In genomic region chr11:120729432-120730050, GRCm38 (mm10) we compare ENCODE assay signal across 8 mouse cellular contexts. TPM values are rescaled to one million over a fixed set of nuclear protein-coding genes. Genes with fewer than 3 reads are reported as not detected.
DNase-seq lines count a peak whose midpoint lies in the region; ATAC-seq and TF ChIP-seq lines count a peak whose summit lies in the region.
"Not testable (repeated sequence)": the region's sequence is repeated elsewhere in the genome, so short reads cannot be mapped to it uniquely, and the experiment has no call there.

No protein-coding gene starts in this region.

- ATAC-seq in embryonic facial prominence, embryonic 14.5 days (ENCODE audit: low read depth); heart, embryonic 13.5 days (ENCODE audit: extremely low read depth, insufficient number of reproducible peaks, low FRiP score, low TSS enrichment); intestine, postnatal 0 days; limb, embryonic 15.5 days (ENCODE audit: insufficient number of reproducible peaks, low FRiP score, low TSS enrichment, low read depth): not testable (repeated sequence)
- ATAC-seq in neural tube, embryonic 14.5 days (ENCODE audit: low read depth) = peak; percentile 45; the same call in 1 of the 2 replicates

- not testable (repeated sequence) for H3K27ac ChIP-seq in embryonic facial prominence, embryonic 14.5 days (replicated peaks; ENCODE audit: low read depth, low read length); heart, embryonic 13.5 days (replicated peaks); intestine, postnatal 0 days (ENCODE audit: low read depth, low read length); limb, embryonic 15.5 days; neural tube, embryonic 14.5 days (ENCODE audit: low read depth, low read length)

- not testable (repeated sequence) for H3K36me3 ChIP-seq in embryonic facial prominence, embryonic 14.5 days (ENCODE audit: control insufficient read depth, insufficient read depth, low read length); heart, embryonic 13.5 days; intestine, postnatal 0 days (ENCODE audit: control insufficient read depth, insufficient read depth); limb, embryonic 15.5 days; neural tube, embryonic 14.5 days (ENCODE audit: control insufficient read depth, insufficient read depth, low read length)

- WGBS in embryonic facial prominence, embryonic 14.5 days = 3% methylated on average over 17 of the region's 21 CpGs
- WGBS in heart, embryonic 13.5 days = 2% methylated on average over 18 of the region's 21 CpGs
- WGBS in intestine, postnatal 0 days = under 1% methylated on average over 17 of the region's 21 CpGs
- 2% methylated on average over 18 of the region's 21 CpGs for WGBS in limb, embryonic 15.5 days
- WGBS in neural tube, embryonic 14.5 days = 2% methylated on average over 17 of the region's 21 CpGs

- TF ChIP-seq CTCF in intestine, postnatal 0 days (IDR thresholded peaks at IDR 0.05; ENCODE audit: low read depth) = not testable (repeated sequence)

- H3K4me3 ChIP-seq in embryonic facial prominence, embryonic 14.5 days (ENCODE audit: low read depth, low read length); heart, embryonic 13.5 days; intestine, postnatal 0 days (ENCODE audit: low read depth, low read length); neural tube, embryonic 14.5 days (ENCODE audit: low read depth, low read length): not testable (repeated sequence)
- peak overlapping the region; percentile 15 for H3K4me3 ChIP-seq in limb, embryonic 15.5 days

- peaks cover 13% of the 10 kb centered on the region; the same call in 1 of the 2 replicates for H3K4me1 ChIP-seq in embryonic facial prominence, embryonic 14.5 days (ENCODE audit: control insufficient read depth, insufficient read depth, low read length)
- peaks cover 22% of the 10 kb centered on the region for H3K4me1 ChIP-seq in heart, embryonic 13.5 days
- not testable (repeated sequence) for H3K4me1 ChIP-seq in intestine, postnatal 0 days (replicated peaks; ENCODE audit: control insufficient read depth, insufficient read depth, low read length); neural tube, embryonic 14.5 days (ENCODE audit: control insufficient read depth, insufficient read depth, low read length)
- H3K4me1 ChIP-seq in limb, embryonic 15.5 days = peaks cover 39% of the 10 kb centered on the region

- not testable (repeated sequence) for H3K9me3 ChIP-seq in embryonic facial prominence, embryonic 14.5 days (ENCODE audit: control insufficient read depth, low read length); heart, embryonic 13.5 days; intestine, postnatal 0 days (ENCODE audit: control insufficient read depth); limb, embryonic 15.5 days; neural tube, embryonic 14.5 days (ENCODE audit: control insufficient read depth, low read length)

- H3K9ac ChIP-seq in embryonic facial prominence, embryonic 14.5 days (ENCODE audit: low read depth, low read length); intestine, postnatal 0 days (ENCODE audit: low read depth, low read length); limb, embryonic 15.5 days; neural tube, embryonic 14.5 days (replicated peaks; ENCODE audit: low read depth, low read length): not testable (repeated sequence)
- 0 out of 2 replicates have a peak overlapping the region, but pooled peaks have one; percentile 8 for H3K9ac ChIP-seq in heart, embryonic 13.5 days

- H3K27me3 ChIP-seq in embryonic facial prominence, embryonic 14.5 days (replicated peaks; ENCODE audit: control insufficient read depth, insufficient read depth, low read length); intestine, postnatal 0 days (replicated peaks; ENCODE audit: control insufficient read depth, insufficient read depth, low read length); limb, embryonic 15.5 days; neural tube, embryonic 14.5 days (ENCODE audit: control insufficient read depth, insufficient read depth, low read length): not testable (repeated sequence)
- peaks cover 50% of the 10 kb centered on the region for H3K27me3 ChIP-seq in heart, embryonic 13.5 days (replicated peaks)

- DNase-seq in adrenal gland, postnatal 14 days = peak; percentile 55
- DNase-seq in embryonic facial prominence, embryonic 14.5 days (ENCODE audit: low spot score) = peak; percentile 73
- peak; percentile 82 for DNase-seq in lung, postnatal 4 days
- DNase-seq in yolk sac, embryonic 10.5 days (ENCODE audit: low spot score) = peak; percentile 69

- H3K4me2 ChIP-seq in embryonic facial prominence, embryonic 14.5 days (ENCODE audit: low read depth, low read length) = peak overlapping the region; percentile 41
- H3K4me2 ChIP-seq in heart, embryonic 13.5 days = peak overlapping the region; percentile 41
- peak overlapping the region; percentile 35 for H3K4me2 ChIP-seq in intestine, postnatal 0 days (replicated peaks; ENCODE audit: low read depth)
- peak overlapping the region; percentile 41 for H3K4me2 ChIP-seq in limb, embryonic 15.5 days
- H3K4me2 ChIP-seq in neural tube, embryonic 14.5 days (ENCODE audit: low read depth, low read length) = 0 out of 2 replicates have a peak overlapping the region, but pooled peaks have one; percentile 11

RNA-seq across cellular contexts. Expression of gene Cbr2, which starts 2.4 kb away (rescaled TPM):
- total RNA-seq in adrenal gland, postnatal 14 days (2021) = 7.3 and 10.2 TPM in 2 replicates
- polyA plus RNA-seq in embryonic facial prominence, embryonic 14.5 days (2014; fragmentation: Nextera tagmentation; extraction: Ambion mirVana) = 58.3 and 113 TPM in 2 replicates
- polyA plus RNA-seq in heart, embryonic 13.5 days (2015; fragmentation: Nextera tagmentation; extraction: Ambion mirVana) = 2.1 and 3.8 TPM in 2 replicates
- 1.2 and 1.6 TPM in 2 replicates for polyA plus RNA-seq in intestine, postnatal 0 days (2015; fragmentation: Nextera tagmentation; extraction: Ambion mirVana)
- polyA plus RNA-seq in limb, embryonic 15.5 days (2015; fragmentation: Nextera tagmentation; extraction: Ambion mirVana) = 12.6 and 16.7 TPM in 2 replicates
- polyA plus RNA-seq in neural tube, embryonic 14.5 days (2014; fragmentation: Nextera tagmentation; extraction: Ambion mirVana) = 0.39 and 0.81 TPM in 2 replicates

RNA-seq across cellular contexts. Expression of gene Dcxr, which starts 2.5 kb away (rescaled TPM):
- 31.8 and 41.9 TPM in 2 replicates for total RNA-seq in adrenal gland, postnatal 14 days (2021)
- 23.5 and 27.0 TPM in 2 replicates for polyA plus RNA-seq in embryonic facial prominence, embryonic 14.5 days (2014; fragmentation: Nextera tagmentation; extraction: Ambion mirVana)
- polyA plus RNA-seq in heart, embryonic 13.5 days (2015; fragmentation: Nextera tagmentation; extraction: Ambion mirVana) = 7.5 and 7.6 TPM in 2 replicates
- polyA plus RNA-seq in intestine, postnatal 0 days (2015; fragmentation: Nextera tagmentation; extraction: Ambion mirVana) = 81.1 and 88.6 TPM in 2 replicates
- polyA plus RNA-seq in limb, embryonic 15.5 days (2015; fragmentation: Nextera tagmentation; extraction: Ambion mirVana) = 18.2 and 20.2 TPM in 2 replicates
- 10.2 and 10.5 TPM in 2 replicates for polyA plus RNA-seq in neural tube, embryonic 14.5 days (2014; fragmentation: Nextera tagmentation; extraction: Ambion mirVana)

RNA-seq across cellular contexts. Expression of gene Rac3, which starts 8.3 kb away (rescaled TPM):
- 3.2 and 5.3 TPM in 2 replicates for total RNA-seq in adrenal gland, postnatal 14 days (2021)
- 16.5 and 16.6 TPM in 2 replicates for polyA plus RNA-seq in embryonic facial prominence, embryonic 14.5 days (2014; fragmentation: Nextera tagmentation; extraction: Ambion mirVana)
- polyA plus RNA-seq in heart, embryonic 13.5 days (2015; fragmentation: Nextera tagmentation; extraction: Ambion mirVana) = 6.4 and 9.8 TPM in 2 replicates
- 9.0 TPM in 2 replicates for polyA plus RNA-seq in intestine, postnatal 0 days (2015; fragmentation: Nextera tagmentation; extraction: Ambion mirVana)
- polyA plus RNA-seq in limb, embryonic 15.5 days (2015; fragmentation: Nextera tagmentation; extraction: Ambion mirVana) = 44.4 and 56.4 TPM in 2 replicates
- polyA plus RNA-seq in neural tube, embryonic 14.5 days (2014; fragmentation: Nextera tagmentation; extraction: Ambion mirVana) = 70.7 and 135 TPM in 2 replicates

RNA-seq across cellular contexts. Expression of gene Lrrc45, which starts 15.8 kb away (rescaled TPM):
- 27.2 and 31.5 TPM in 2 replicates for total RNA-seq in adrenal gland, postnatal 14 days (2021)
- polyA plus RNA-seq in embryonic facial prominence, embryonic 14.5 days (2014; fragmentation: Nextera tagmentation; extraction: Ambion mirVana) = 46.5 and 50.7 TPM in 2 replicates
- 27.8 and 28.1 TPM in 2 replicates for polyA plus RNA-seq in heart, embryonic 13.5 days (2015; fragmentation: Nextera tagmentation; extraction: Ambion mirVana)
- 13.5 and 14.5 TPM in 2 replicates for polyA plus RNA-seq in intestine, postnatal 0 days (2015; fragmentation: Nextera tagmentation; extraction: Ambion mirVana)
- 63.7 and 65.9 TPM in 2 replicates for polyA plus RNA-seq in limb, embryonic 15.5 days (2015; fragmentation: Nextera tagmentation; extraction: Ambion mirVana)
- 53.9 and 59.4 TPM in 2 replicates for polyA plus RNA-seq in neural tube, embryonic 14.5 days (2014; fragmentation: Nextera tagmentation; extraction: Ambion mirVana)

RNA-seq across cellular contexts. Expression of gene Cenpx, which starts 16.0 kb away (rescaled TPM):
- total RNA-seq in adrenal gland, postnatal 14 days (2021) = 46.4 and 52.5 TPM in 2 replicates
- polyA plus RNA-seq in embryonic facial prominence, embryonic 14.5 days (2014; fragmentation: Nextera tagmentation; extraction: Ambion mirVana) = 139 and 145 TPM in 2 replicates
- 120 and 122 TPM in 2 replicates for polyA plus RNA-seq in heart, embryonic 13.5 days (2015; fragmentation: Nextera tagmentation; extraction: Ambion mirVana)
- polyA plus RNA-seq in intestine, postnatal 0 days (2015; fragmentation: Nextera tagmentation; extraction: Ambion mirVana) = 127 and 131 TPM in 2 replicates
- 156 and 166 TPM in 2 replicates for polyA plus RNA-seq in limb, embryonic 15.5 days (2015; fragmentation: Nextera tagmentation; extraction: Ambion mirVana)
- 87.6 and 95.8 TPM in 2 replicates for polyA plus RNA-seq in neural tube, embryonic 14.5 days (2014; fragmentation: Nextera tagmentation; extraction: Ambion mirVana)
